In the genomic region with DNA sequence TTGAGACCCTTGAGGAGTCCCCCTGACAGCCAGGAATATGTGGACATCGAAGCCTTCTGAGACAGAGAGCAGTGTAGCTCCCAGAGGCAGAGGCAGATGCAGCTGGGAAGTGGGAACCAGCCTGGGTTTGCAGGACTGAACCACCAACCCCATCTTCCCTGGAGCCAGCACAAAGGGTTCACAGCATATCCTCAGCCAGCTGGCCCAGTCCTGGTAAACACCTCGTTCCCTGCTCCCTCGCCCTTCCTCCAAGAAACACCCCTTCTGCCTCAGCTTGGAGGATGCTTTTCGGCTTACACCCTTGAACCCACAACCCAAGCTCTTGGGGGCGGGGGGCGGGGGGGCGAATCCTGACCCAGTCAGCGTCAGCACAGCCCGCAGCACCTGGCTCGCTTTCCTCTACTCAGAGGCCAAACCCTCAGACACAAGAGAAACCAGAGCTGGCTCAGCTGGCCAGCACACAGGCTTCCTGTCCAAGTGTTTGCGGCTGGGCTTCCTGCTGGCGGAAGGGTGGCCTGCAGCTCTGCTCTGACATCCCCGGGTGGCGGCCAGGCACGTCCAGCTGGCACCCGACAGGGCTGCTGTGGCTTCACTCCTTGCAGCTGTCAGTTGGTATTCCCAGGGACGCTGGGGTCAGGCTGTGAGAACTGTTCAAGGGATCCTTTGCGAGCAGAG, we compare ENCODE assay signal across 8 mouse cellular contexts.
A peak's percentile ranks its signal among the peaks of the same experiment; 100 is the strongest.
DNase-seq lines count a peak whose midpoint lies in the region; ATAC-seq and TF ChIP-seq lines count a peak whose summit lies in the region.

No protein-coding gene starts in this region.

- TF ChIP-seq EP300 in heart, postnatal 0 days (IDR thresholded peaks at IDR 0.05; ENCODE audit: low read depth), result peak; percentile 85; the same call in 1 of the 2 replicates

- no peak overlapping the region for H3K4me2 ChIP-seq in forebrain, embryonic 14.5 days (ENCODE audit: low read length)
- H3K4me2 ChIP-seq in heart, postnatal 0 days (ENCODE audit: low read depth, low read length), result peak overlapping the region; percentile 30; the same call in 1 of the 2 replicates
- H3K4me2 ChIP-seq in liver, embryonic 12.5 days, result peak overlapping the region; percentile 3; the same call in 1 of the 2 replicates
- no peak overlapping the region for H3K4me2 ChIP-seq in midbrain, postnatal 0 days (ENCODE audit: low read depth, low read length, poor library complexity, severe bottlenecking)

- H3K27me3 ChIP-seq in spleen, adult 2 months (ENCODE audit: control insufficient read depth, insufficient read depth, low read length), result no peaks in the 10 kb centered on the region
- H3K27me3 ChIP-seq in forebrain, embryonic 14.5 days (replicated peaks; ENCODE audit: control insufficient read depth, insufficient read depth, low read length), result peaks cover 4% of the 10 kb centered on the region; the same call in 1 of the 2 replicates
- no peaks in the 10 kb centered on the region for H3K27me3 ChIP-seq in heart, postnatal 0 days (ENCODE audit: control insufficient read depth, insufficient read depth, low read length)
- H3K27me3 ChIP-seq in liver, embryonic 12.5 days (replicated peaks), result peaks cover 25% of the 10 kb centered on the region
- H3K27me3 ChIP-seq in midbrain, postnatal 0 days (ENCODE audit: insufficient read depth, low read length), result 0 out of 2 replicates have a peak, but pooled peaks cover 10% of the 10 kb centered on the region

- TF ChIP-seq CTCF in spleen, adult 2 months (IDR thresholded peaks at IDR 0.05; ENCODE audit: extremely low read depth, insufficient read depth, insufficient read length, insufficient replicate concordance), result peak; percentile 4; the same call in 1 of the 2 replicates
- peak; percentile 13; the same call in 1 of the 2 replicates for TF ChIP-seq CTCF in heart, postnatal 0 days (IDR thresholded peaks at IDR 0.05; ENCODE audit: low read depth)
- TF ChIP-seq CTCF in midbrain, postnatal 0 days (IDR thresholded peaks at IDR 0.05), result peak; percentile 29; the same call in 1 of the 2 replicates

- TF ChIP-seq POLR2A in spleen, adult 2 months (IDR thresholded peaks at IDR 0.05; ENCODE audit: low read depth, low read length), result no peak

- H3K4me1 ChIP-seq in spleen, adult 2 months (ENCODE audit: control insufficient read depth, insufficient read depth, insufficient read length), result peaks cover 38% of the 10 kb centered on the region
- H3K4me1 ChIP-seq in forebrain, embryonic 14.5 days (ENCODE audit: control insufficient read depth, insufficient read depth, low read length), result peaks cover 8% of the 10 kb centered on the region
- peaks cover 47% of the 10 kb centered on the region for H3K4me1 ChIP-seq in heart, postnatal 0 days (ENCODE audit: control insufficient read depth, insufficient read depth)
- peaks cover 56% of the 10 kb centered on the region for H3K4me1 ChIP-seq in liver, embryonic 12.5 days
- H3K4me1 ChIP-seq in midbrain, postnatal 0 days (ENCODE audit: insufficient read depth, low read length), result peaks cover 3% of the 10 kb centered on the region; the same call in 1 of the 2 replicates

- no peaks in the 10 kb centered on the region for H3K9me3 ChIP-seq in forebrain, embryonic 14.5 days (replicated peaks; ENCODE audit: control insufficient read depth, low read length)
- H3K9me3 ChIP-seq in heart, postnatal 0 days (replicated peaks; ENCODE audit: control insufficient read depth, low read length), result no peaks in the 10 kb centered on the region
- H3K9me3 ChIP-seq in liver, embryonic 12.5 days (replicated peaks), result no peaks in the 10 kb centered on the region
- no peaks in the 10 kb centered on the region for H3K9me3 ChIP-seq in midbrain, postnatal 0 days (ENCODE audit: low read length)

- peak; percentile 18; the same call in 1 of the 2 replicates for ATAC-seq in forebrain, embryonic 14.5 days
- peak; percentile 47 for ATAC-seq in heart, postnatal 0 days (ENCODE audit: insufficient read depth, low read depth)
- ATAC-seq in liver, embryonic 12.5 days, result no peak
- ATAC-seq in midbrain, postnatal 0 days (ENCODE audit: low FRiP score), result peak; percentile 32; the same call in 1 of the 2 replicates

- no peak overlapping the region for H3K4me3 ChIP-seq in spleen, adult 2 months (ENCODE audit: extremely low read depth, insufficient read depth, insufficient read length)
- H3K4me3 ChIP-seq in forebrain, embryonic 14.5 days (ENCODE audit: low read depth, low read length), result no peak overlapping the region
- H3K4me3 ChIP-seq in heart, postnatal 0 days (ENCODE audit: low read depth, low read length), result no peak overlapping the region
- no peak overlapping the region for H3K4me3 ChIP-seq in liver, embryonic 12.5 days
- no peak overlapping the region for H3K4me3 ChIP-seq in midbrain, postnatal 0 days (ENCODE audit: low read depth, low read length)

- H3K9ac ChIP-seq in forebrain, embryonic 14.5 days (ENCODE audit: low read length), result 0 out of 2 replicates have a peak overlapping the region, but pooled peaks have one; percentile 29
- H3K9ac ChIP-seq in heart, postnatal 0 days (replicated peaks; ENCODE audit: low read depth, low read length), result peak overlapping the region; percentile 23
- H3K9ac ChIP-seq in liver, embryonic 12.5 days, result no peak overlapping the region
- no peak overlapping the region for H3K9ac ChIP-seq in midbrain, postnatal 0 days (replicated peaks; ENCODE audit: low read length, poor library complexity, severe bottlenecking)

- no peaks in the 10 kb centered on the region for H3K36me3 ChIP-seq in spleen, adult 2 months (ENCODE audit: control insufficient read depth, insufficient read depth, low read length)
- H3K36me3 ChIP-seq in forebrain, embryonic 14.5 days (ENCODE audit: control insufficient read depth, insufficient read depth, low read length), result no peaks in the 10 kb centered on the region
- H3K36me3 ChIP-seq in heart, postnatal 0 days (replicated peaks; ENCODE audit: control insufficient read depth, insufficient read depth, low read length), result no peaks in the 10 kb centered on the region
- no peaks in the 10 kb centered on the region for H3K36me3 ChIP-seq in liver, embryonic 12.5 days
- no peaks in the 10 kb centered on the region for H3K36me3 ChIP-seq in midbrain, postnatal 0 days (ENCODE audit: insufficient read depth, low read length)

- WGBS in spleen, adult 2 months, result 10% methylated on average over 18 of the region's 18 CpGs
- 31% methylated on average over 18 of the region's 18 CpGs for WGBS in forebrain, embryonic 14.5 days
- WGBS in heart, postnatal 0 days, result 12% methylated on average over 18 of the region's 18 CpGs
- 20% methylated on average over 18 of the region's 18 CpGs for WGBS in liver, embryonic 12.5 days (ENCODE audit: insufficient replicate concordance)
- 29% methylated on average over 18 of the region's 18 CpGs for WGBS in midbrain, postnatal 0 days

- H3K27ac ChIP-seq in spleen, adult 2 months (ENCODE audit: insufficient read depth, low read length), result peak overlapping the region; percentile 45
- 0 out of 2 replicates have a peak overlapping the region, but pooled peaks have one; percentile 33 for H3K27ac ChIP-seq in forebrain, embryonic 14.5 days (ENCODE audit: low read depth, low read length)
- peak overlapping the region; percentile 90 for H3K27ac ChIP-seq in heart, postnatal 0 days (ENCODE audit: low read depth)
- 0 out of 2 replicates have a peak overlapping the region, but pooled peaks have one; percentile 39 for H3K27ac ChIP-seq in liver, embryonic 12.5 days
- no peak overlapping the region for H3K27ac ChIP-seq in midbrain, postnatal 0 days (ENCODE audit: low read depth, low read length)

- peak in 1 of 2 experiments; percentile 32 for DNase-seq in spleen, adult 2 months (ENCODE audit: low read depth in 1 of 2, low spot score in 2 of 2)
- no peak for DNase-seq in spleen, postnatal 14 days (ENCODE audit: low spot score in 2 of 2)
- peak; percentile 44 for DNase-seq in forebrain, embryonic 14.5 days (ENCODE audit: low spot score)
- peak; percentile 86 for DNase-seq in heart, postnatal 0 days (ENCODE audit: low spot score)
- DNase-seq in kidney, postnatal 10 days, result peak; percentile 90
- peak; percentile 74 for DNase-seq in midbrain, postnatal 0 days (ENCODE audit: low spot score)
- peak; percentile 60 for DNase-seq in thymus, postnatal 0 days (ENCODE audit: low spot score)

Comparison
In these comparisons a context has a peak if more than half of its experiments do, and no peak if none do; other contexts are left out.
1. DNase-seq: peak in forebrain, embryonic 14.5 days (single experiment), heart, postnatal 0 days (single experiment), kidney, postnatal 10 days (single experiment), midbrain, postnatal 0 days (single experiment) and thymus, postnatal 0 days (single experiment); none in spleen, postnatal 14 days (0 of 2).
2. H3K4me2 ChIP-seq: peak in heart, postnatal 0 days (single experiment) and liver, embryonic 12.5 days (single experiment); none in forebrain, embryonic 14.5 days (single experiment) and midbrain, postnatal 0 days (single experiment).
3. H3K9ac ChIP-seq: peak in forebrain, embryonic 14.5 days (single experiment) and heart, postnatal 0 days (single experiment); none in liver, embryonic 12.5 days (single experiment) and midbrain, postnatal 0 days (single experiment).
4. Peak in every context shown above with its lines, with median percentiles within 50 percentile points of each other: CTCF ChIP-seq.